Mouse (Mus musculus) small intestine, adult 2 months (tissue): ENCODE results near the gene Cacna2d3.

Experiments
- CTCF ChIP-seq: fragments of 200-500 bp; IDR thresholded peaks from 2 replicates; pipeline ENCODE4 v1.5.1; 2012; ENCODE audit warnings: low read depth, mild to moderate bottlenecking, control low read depth, inconsistent platforms, low read length, moderate library complexity, mixed read lengths; ENCODE audit not compliant: insufficient replicate concordance, insufficient read length; ENCODE audit errors: extremely low read depth
- POLR2A ChIP-seq: fragments of 200-500 bp; IDR thresholded peaks from 2 replicates; pipeline ENCODE4 v1.6.1; 2012; ENCODE audit warnings: low read depth, mild to moderate bottlenecking, control low read depth, inconsistent platforms, low read length, moderate library complexity

GRCm38 (mm10) chr14:29144184-29144583 is 577.5 kb downstream of the Cacna2d3 start:
- TF ChIP-seq CTCF: no peak
- no peak for TF ChIP-seq POLR2A
